Comparison of ENCODE assay signal across 8 mouse cellular contexts in the genomic region with DNA sequence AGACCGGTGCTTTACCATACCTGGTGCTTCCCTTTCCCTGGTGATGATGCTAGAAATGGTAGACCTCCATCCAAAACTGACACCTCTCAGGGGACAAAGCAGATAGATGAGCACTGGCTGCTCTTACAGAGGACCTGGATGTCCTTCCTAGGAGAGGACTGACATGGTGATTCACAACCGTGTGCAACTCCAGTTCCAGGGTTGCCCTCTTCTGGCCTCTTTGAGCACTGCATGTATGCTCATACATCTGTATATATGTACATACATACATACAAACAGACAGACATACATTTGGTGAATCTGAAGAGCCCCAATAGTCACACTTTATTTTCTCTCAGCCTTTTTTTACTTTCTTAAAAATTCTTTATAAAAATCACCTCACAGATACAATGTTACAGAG. TPM values are rescaled to one million over a fixed set of nuclear protein-coding genes. Genes with fewer than 3 reads are reported as not detected.
DNase-seq lines count a peak whose midpoint lies in the region; ATAC-seq and TF ChIP-seq lines count a peak whose summit lies in the region.

No protein-coding gene starts in this region.

- no peak overlapping the region for H3K4me2 ChIP-seq in intestine, embryonic 16.5 days (ENCODE audit: low read depth, low read length)

- H3K27ac ChIP-seq in MEL (ENCODE audit: control insufficient read depth, low read depth, low read length) = no peak overlapping the region
- H3K27ac ChIP-seq in intestine, embryonic 16.5 days (ENCODE audit: low read length) = no peak overlapping the region

- intact Hi-C loops in heart, postnatal 14 days (cut with DNase I) = loop anchor here (1.0 to 5.0 kb wide), 2 partner anchors 36 to 60 kb away; no protein-coding TSS in a partner anchor

- no peak overlapping the region for H3K9ac ChIP-seq in MEL (ENCODE audit: control insufficient read depth, low read depth, low read length, poor library complexity, severe bottlenecking)
- H3K9ac ChIP-seq in intestine, embryonic 16.5 days (ENCODE audit: low read depth, low read length) = no peak overlapping the region

- TF ChIP-seq EP300 in MEL (IDR thresholded peaks at IDR 0.05; ENCODE audit: low read depth in 1 of 2, low read length in 2 of 2) = no peak

- H3K4me1 ChIP-seq in MEL (ENCODE audit: control insufficient read depth in 1 of 2, insufficient read depth in 2 of 2, low read length in 2 of 2) = peaks cover 0 to 12% of the 10 kb centered on the region in 2 experiments; a peak in 1 of 4 replicates
- H3K4me1 ChIP-seq in intestine, embryonic 16.5 days (ENCODE audit: control insufficient read depth, insufficient read depth, low read length) = no peaks in the 10 kb centered on the region

- no peak overlapping the region for H3K4me3 ChIP-seq in MEL (ENCODE audit: control insufficient read depth in 1 of 2, insufficient read depth in 1 of 2, low read depth in 2 of 2, low read length in 2 of 2)
- H3K4me3 ChIP-seq in intestine, embryonic 16.5 days (ENCODE audit: low read length) = no peak overlapping the region

- H3K79me2 ChIP-seq in MEL (ENCODE audit: control insufficient read depth, insufficient read depth, low read length, poor library complexity) = no peaks in the 10 kb centered on the region

- peak; percentile 51 to 69 (median 62) for TF ChIP-seq CTCF in MEL (IDR thresholded peaks at IDR 0.05 in 2 of 3, conservative IDR thresholded peaks at IDR 0.05 in 1 of 3; ENCODE audit: control insufficient read depth in 1 of 3, insufficient read depth in 1 of 3, low read depth in 2 of 3, low read length in 3 of 3, poor library complexity in 1 of 3, severe bottlenecking in 1 of 3)

- TF ChIP-seq RAD21 in MEL (IDR thresholded peaks at IDR 0.05; ENCODE audit: low read depth, low read length) = peak; percentile 54

- 44% methylated on average over 2 of the region's 2 CpGs for WGBS in intestine, embryonic 16.5 days

- no peak for TF ChIP-seq POLR2A in MEL (IDR thresholded peaks at IDR 0.05; ENCODE audit: control insufficient read depth in 1 of 2, insufficient read depth in 1 of 2, low read depth in 1 of 2, low read length in 2 of 2, poor library complexity in 1 of 2)

- H3K36me3 ChIP-seq in MEL (ENCODE audit: control insufficient read depth in 1 of 2, insufficient read depth in 2 of 2, low read length in 2 of 2) = no peaks in the 10 kb centered on the region
- no peaks in the 10 kb centered on the region for H3K36me3 ChIP-seq in intestine, embryonic 16.5 days (ENCODE audit: control insufficient read depth, insufficient read depth, low read length)

- no peaks in the 10 kb centered on the region for H3K9me3 ChIP-seq in MEL (replicated peaks; ENCODE audit: insufficient read depth, low read length)
- no peaks in the 10 kb centered on the region for H3K9me3 ChIP-seq in intestine, embryonic 16.5 days (ENCODE audit: control insufficient read depth, low read length)

- DNase-seq in heart, postnatal 14 days = peak; percentile 45 to 64
- no peak for DNase-seq in heart, adult 9 months (ENCODE audit: low spot score in 2 of 2)
- DNase-seq in 3T3-L1 (ENCODE audit: low read depth, low spot score) = peak; percentile 61
- DNase-seq in MEL (ENCODE audit: low read depth, low spot score) = peak; percentile 79
- DNase-seq in embryo, embryonic 10.5 days (ENCODE audit: low spot score) = peak; percentile 72
- peak; percentile 68 for DNase-seq in lung, postnatal 10 days
- DNase-seq in urinary bladder, postnatal 36 days (ENCODE audit: low spot score in 2 of 2) = no peak

- H3K27me3 ChIP-seq in MEL (ENCODE audit: control insufficient read depth in 1 of 2, insufficient read depth in 2 of 2, low read length in 2 of 2) = no peaks in the 10 kb centered on the region
- no peaks in the 10 kb centered on the region for H3K27me3 ChIP-seq in intestine, embryonic 16.5 days (replicated peaks; ENCODE audit: control insufficient read depth, insufficient read depth, low read length)

- no peak for ATAC-seq in intestine, embryonic 16.5 days

TF ChIP-seq in MEL, 35 proteins besides CTCF, POLR2A, EP300 and RAD21:
- TF ChIP-seq HCFC1 (IDR thresholded peaks at IDR 0.05; ENCODE audit: low read depth, low read length) (no peak), TAL1 (IDR thresholded peaks at IDR 0.05; ENCODE audit: low read length) (no peak), SMC3 (IDR thresholded peaks at IDR 0.05; ENCODE audit: low read depth, low read length) (peak; percentile 70), NELFE (IDR thresholded peaks at IDR 0.05; ENCODE audit: low read depth, low read length) (no peak)

RNA-seq across cellular contexts. Expression of gene Car4, which starts 20.5 kb away (rescaled TPM):
- 10 to 100 TPM; 63.6 to 82.3 TPM for total RNA-seq in heart, postnatal 14 days (2021)
- total RNA-seq in MEL (2012; rRNA removed) = not detected in 2 replicates
- polyA plus RNA-seq in MEL (2012; ENCODE audit: insufficient read depth in 1 of 2, insufficient read length in 2 of 2, low read depth in 1 of 2, low replicate concordance in 2 of 2, missing spikeins in 1 of 2) = not detected
- polyA plus RNA-seq in intestine, embryonic 16.5 days (2015; fragmentation: Nextera tagmentation; extraction: Ambion mirVana) = 0.15 and 0.32 TPM in 2 replicates

Comparison
In these comparisons a context has a peak if more than half of its experiments do, and no peak if none do; other contexts are left out.
1. DNase-seq: peak in heart, postnatal 14 days (2 of 2), 3T3-L1 (single experiment), MEL (single experiment), embryo, embryonic 10.5 days (single experiment) and lung, postnatal 10 days (single experiment); none in heart, adult 9 months (0 of 2) and urinary bladder, postnatal 36 days (0 of 2).
2. RNA of gene Car4, which starts 20.5 kb away (total RNA-seq): 63.6 to 82.3 TPM in heart, postnatal 14 days; not detected in MEL; every median in the first group is over 10 times any median in the second.